Mouse (Mus musculus): Measurements from ENCODE around the gene Slc25a44.
A peak's percentile ranks its signal among the peaks of the same experiment; 100 is the strongest.
"Not testable (repeated sequence)": the region's sequence is repeated elsewhere in the genome, so short reads cannot be mapped to it uniquely, and the experiment has no call there.

Slc25a44 gene

GRCm38 (mm10) chr3:88449395-88450023, 24.6 kb upstream of the Slc25a44 start:
- DNase-seq = no peak

DNA sequence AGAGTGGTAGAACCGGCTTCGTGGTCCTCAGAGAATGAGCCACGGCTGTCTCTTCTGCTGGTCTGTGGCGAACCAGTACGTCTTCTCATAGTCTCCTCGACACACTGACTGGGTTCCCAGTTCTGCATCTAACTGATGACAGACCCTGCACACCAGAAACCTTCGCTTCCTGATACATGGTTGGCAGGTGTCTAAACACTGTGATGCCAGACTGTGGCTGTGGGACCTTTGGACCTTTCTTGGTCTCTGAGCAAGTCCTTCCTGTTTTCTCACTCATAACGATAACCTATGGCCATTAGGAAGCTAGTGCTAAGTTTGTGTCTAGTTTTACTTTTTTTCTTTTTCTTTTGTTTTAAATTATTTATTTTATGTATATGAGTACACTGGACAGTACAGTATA, 23.5 kb upstream of the Slc25a44 start:
- no peak for DNase-seq

- DNase-seq = no peak
Measured at GRCm38 (mm10) chr3:88447676-88448183, 22.8 kb upstream of the Slc25a44 start.

DNA sequence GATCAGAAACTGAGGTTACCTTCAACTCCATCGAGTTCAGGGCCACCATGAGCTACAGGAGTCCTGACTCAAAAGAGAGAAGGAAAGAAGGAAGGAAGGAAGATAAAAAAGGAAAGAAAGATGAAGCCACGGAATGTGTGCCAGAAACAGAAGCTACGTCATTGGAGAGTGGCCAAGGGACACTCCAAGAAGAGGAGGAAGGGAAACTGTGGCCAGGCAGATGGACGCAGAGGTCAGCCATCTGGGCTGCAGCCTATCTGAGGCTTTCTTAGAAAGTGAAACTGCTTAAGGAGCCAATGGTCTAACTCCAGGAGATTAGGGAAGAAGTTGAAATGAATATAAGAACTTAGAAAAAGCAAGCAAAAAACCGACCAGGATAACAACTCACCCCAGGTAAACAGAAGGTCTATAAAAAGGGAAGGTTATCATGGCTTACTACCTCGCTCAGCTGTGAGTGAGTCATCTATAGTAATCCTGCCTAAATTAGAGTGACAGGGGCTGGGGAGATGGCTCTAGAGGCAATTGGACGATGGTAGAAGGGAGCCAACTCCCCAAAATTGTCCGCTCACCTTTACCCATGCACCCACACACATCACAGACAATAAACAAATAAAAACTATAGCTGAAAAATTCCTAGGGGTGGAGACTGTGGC, 21.7 kb upstream of the Slc25a44 start:
- peak; percentile 48 for DNase-seq

DNA sequence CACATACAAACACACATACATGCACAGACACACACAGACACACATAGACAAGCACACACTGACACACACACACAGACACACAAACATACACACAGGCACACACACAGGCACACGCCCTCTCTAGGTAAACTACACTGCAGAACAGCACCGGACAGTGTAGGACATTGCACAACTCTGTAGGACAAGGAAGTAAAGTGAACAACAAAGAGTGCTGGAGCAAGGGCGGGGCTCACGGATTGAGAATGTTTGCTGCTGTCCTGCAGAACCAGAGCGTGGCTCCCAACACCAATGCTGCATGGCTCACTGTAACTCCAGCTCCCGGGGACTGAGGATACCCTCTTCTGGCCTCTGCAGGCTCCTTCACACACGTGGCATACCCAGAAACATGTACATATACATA, 17.9 kb upstream of the Slc25a44 start:
- DNase-seq = no peak

GRCm38 (mm10) chr3:88442488-88442887, 17.5 kb upstream of the Slc25a44 start:
- DNase-seq = no peak

- peak; percentile 74 for DNase-seq
Measured at GRCm38 (mm10) chr3:88440500-88441381, 15.8 kb upstream of the Slc25a44 start.

GRCm38 (mm10) chr3:88439582-88439981, 14.6 kb upstream of the Slc25a44 start:
- DNase-seq = no peak

DNA sequence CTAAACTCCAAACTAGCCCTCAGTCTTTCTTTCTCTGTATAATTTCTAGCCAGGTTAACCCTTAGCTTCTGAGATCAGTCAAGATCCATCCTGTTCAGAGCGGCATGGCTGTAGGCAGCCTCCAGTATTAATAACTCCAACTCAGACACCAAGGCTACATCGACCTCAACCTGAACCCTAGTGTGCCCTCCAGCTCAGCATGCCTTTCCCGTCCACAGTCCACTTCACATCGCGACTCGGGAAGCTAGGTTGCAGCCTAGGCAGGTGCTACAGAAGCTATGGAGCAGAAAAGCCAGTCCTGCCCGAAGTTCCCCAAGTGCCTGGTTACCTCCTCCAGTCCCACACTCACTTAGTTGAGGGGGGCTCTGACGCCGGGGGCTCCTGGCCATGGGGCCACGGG, 12.5 kb upstream of the Slc25a44 start:
- DNase-seq = peak; percentile 50

GRCm38 (mm10) chr3:88436395-88437201, 11.7 kb upstream of the Slc25a44 start:
- DNase-seq = peak; percentile 76

DNA sequence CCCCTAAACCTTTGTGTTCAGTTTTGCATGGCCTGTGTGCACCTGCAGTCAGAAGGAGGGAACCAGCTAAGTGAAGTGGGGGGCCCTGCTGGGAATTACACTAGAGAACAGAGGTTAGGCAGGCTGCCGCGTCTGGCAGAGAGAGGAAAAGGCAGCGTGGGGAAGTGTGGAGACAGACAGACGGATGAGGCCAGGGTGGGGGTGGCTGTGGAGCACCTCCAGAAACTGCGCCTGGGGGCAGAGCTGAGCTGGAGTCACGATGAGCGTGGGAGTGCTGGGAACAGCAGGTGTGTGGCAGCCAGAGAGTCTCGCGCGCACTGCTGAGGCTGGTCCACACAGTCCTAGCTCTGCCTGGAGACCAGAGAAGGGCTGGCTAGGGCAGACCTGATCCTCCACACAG, 10.6 kb upstream of the Slc25a44 start:
- DNase-seq = no peak

- DNase-seq = not testable (repeated sequence)
Measured at GRCm38 (mm10) chr3:88428639-88429038, 3.7 kb upstream of the Slc25a44 start.

- no peak for DNase-seq
Measured at GRCm38 (mm10) chr3:88427342-88427905, 2.5 kb upstream of the Slc25a44 start.

DNA sequence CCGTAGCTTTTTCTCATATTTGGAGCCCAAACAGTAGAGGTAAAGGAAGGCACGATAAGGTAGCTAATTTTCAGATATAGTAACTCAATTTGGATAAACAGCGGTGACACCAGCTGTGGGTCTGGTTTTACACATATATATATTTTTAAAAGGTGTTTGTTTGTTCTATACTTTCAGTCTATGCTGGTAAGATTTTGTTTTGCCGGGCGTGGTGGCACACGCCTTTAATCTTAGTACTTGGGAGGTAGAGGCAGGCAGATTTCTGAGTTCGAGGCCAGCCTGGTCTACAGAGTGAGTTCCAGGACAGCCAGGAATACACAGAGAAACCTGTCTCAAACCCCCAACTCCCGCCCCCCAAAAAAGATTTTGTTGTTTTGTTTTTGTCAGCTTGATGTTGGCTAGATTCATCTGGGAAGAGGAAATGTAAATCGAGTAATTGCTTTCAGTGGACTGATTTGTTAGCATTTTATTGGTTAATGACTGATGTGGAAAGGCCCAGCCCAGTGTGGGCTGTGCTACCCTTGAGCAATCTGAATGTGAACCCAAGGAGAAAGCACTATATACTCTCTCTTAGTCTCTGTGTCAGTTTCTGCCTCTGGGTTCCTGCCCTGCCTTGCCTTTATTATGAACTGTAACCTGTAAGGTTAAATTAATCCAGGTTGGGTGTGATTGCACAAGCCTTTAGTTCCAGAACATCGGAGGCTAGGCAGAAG, 925 bp upstream of the Slc25a44 start:
- no peak for DNase-seq

DNA sequence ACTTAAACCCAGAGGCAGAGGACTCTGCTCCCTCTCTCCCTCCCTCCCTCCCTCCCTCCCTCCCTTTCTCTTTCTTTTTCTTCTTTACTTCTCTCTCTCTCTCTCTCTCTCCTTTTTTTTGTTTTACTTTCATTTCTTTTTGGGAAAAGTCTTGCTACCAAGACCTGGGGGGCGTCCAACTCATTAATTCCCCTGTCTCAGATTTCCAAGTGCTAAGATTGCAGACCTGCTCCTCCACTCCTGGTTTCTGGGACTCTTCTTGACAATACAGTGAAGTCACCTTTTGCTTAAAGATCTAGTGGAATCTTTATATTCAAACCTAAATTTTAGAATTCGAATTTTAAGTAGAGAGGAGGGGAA, 371 bp upstream of the Slc25a44 start:
- no peak for DNase-seq

GRCm38 (mm10) chr3:88422020-88422720, 2.8 kb downstream of the Slc25a44 start:
- peak; percentile 41 for DNase-seq

DNA sequence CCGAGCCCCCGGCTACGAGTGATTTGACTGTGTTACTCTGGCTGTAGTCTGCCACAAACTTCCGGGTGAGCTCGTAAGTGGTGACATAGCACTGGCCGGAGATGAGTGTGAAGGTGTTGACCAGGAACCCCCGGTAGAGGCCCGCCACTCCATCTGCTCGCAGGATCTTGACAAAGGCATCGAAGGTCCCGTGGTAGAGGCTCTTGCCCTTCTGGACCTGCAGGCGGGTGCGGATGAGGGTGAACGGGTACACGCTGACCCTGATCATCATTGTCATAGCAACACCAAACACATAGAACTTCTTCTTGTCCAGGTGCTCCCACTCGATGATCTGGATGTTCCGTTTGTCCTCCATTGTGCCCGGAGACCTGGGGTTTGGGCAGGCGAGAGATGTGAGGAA, 4.2 kb downstream of the Slc25a44 start:
- no peak for DNase-seq

GRCm38 (mm10) chr3:88418016-88418415, 6.9 kb downstream of the Slc25a44 start:
- no peak for DNase-seq

DNA sequence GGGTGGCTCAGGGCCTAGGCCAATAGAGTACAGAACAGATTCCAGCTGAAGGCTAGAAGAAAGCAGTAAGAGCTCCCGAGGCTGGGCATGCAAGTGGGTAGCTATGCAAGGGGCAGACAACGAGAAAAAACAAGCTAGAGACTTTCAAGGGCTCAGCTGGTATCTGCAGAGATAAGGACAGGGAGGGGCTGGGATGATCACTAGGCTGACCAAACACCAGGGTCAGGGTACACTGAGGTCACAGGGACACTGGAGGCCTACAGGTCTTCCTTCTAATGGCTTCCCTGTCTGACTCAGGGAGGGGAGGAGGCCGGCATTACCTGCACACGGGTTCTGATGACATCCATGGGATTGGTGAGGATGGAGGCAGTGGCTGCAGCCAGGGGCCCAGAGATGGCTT, 9.3 kb downstream of the Slc25a44 start:
- no peak for DNase-seq

DNA sequence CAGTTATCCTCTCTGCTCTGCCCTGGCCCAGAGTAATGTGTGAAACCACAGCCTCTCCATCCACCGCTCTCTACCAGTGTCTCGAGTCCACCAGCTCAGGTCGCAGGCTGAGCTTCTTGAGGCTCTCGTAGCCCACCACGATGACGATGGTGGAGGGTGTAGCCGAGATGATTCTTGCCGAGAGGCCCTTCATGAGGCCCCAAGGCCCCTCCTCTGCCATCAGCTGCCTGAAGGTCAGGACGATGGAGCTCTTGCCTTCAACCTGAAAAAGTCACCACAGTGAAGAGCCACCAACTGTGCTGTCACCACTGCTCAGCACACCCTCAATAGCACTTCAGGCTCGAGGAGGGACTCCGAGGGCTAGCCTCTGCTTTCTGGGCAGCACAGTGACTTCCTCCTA, 12.3 kb downstream of the Slc25a44 start:
- DNase-seq = no peak

DNA sequence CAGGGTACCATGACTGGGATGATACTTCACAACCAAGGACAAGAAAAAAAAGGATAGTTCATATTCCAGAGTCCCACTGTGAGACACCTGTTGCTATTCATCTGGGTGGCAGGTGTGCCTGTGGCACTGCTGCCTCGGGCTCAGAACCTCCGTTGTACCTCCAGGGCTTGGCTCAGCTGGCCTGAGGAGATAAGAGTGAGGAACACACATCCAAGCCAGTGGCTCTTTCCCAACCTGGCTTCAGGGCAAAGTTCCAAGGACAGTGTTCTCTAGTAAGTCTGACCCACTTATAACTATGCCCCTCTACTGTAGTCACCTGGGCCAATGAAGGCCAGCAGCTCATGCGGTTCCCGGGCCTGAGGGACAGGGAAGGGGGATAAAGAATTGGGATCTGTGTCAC, 13.3 kb downstream of the Slc25a44 start:
- DNase-seq = no peak
